9 mouse cellular contexts compared by ENCODE assay signal in genomic region chr5:116444517-116444916, GRCm38 (mm10). TPM values are rescaled to one million over a fixed set of nuclear protein-coding genes. Genes with fewer than 3 reads are reported as not detected.
DNase-seq lines count a peak whose midpoint lies in the region; ATAC-seq and TF ChIP-seq lines count a peak whose summit lies in the region.
"Had no signal": no experiment of that assay in that cellular context is flagged by ENCODE, and none has a peak within 500 bp of the region (broad histone marks: within the 10 kb centered on the region; RNA-seq: fewer than 3 reads in every experiment).

No protein-coding gene starts in this region.

- no peak for DNase-seq in forebrain, embryonic 10.5 days (ENCODE audit: extremely low spot score, low spot score)
- DNase-seq in liver, adult 2 months (ENCODE audit: extremely low read depth, low read depth, low spot score) = no peak
- no peak for DNase-seq in liver, embryonic 11.5 days (ENCODE audit: low spot score)
- peak; percentile 78 for DNase-seq in R1 (ENCODE audit: low read depth, low spot score)
- DNase-seq in gastrocnemius, postnatal 14 days = peak; percentile 67
- no peak for DNase-seq in spleen, postnatal 36 days (ENCODE audit: low spot score in 2 of 2)
- DNase-seq in urinary bladder, postnatal 36 days (ENCODE audit: low spot score in 2 of 2) = no peak
- DNase-seq: adrenal gland, adult 8-10 months had no signal

- peak; percentile 71 for TF ChIP-seq CTCF in liver, adult 2 months (IDR thresholded peaks at IDR 0.05; ENCODE audit: low read depth, low read length)

- 71% methylated on average over 27 of the region's 27 CpGs for whole genome bisulfite sequencing in forebrain, embryonic 13.5 days
- WGBS in forebrain, embryonic 10.5 days = 63% methylated on average over 27 of the region's 27 CpGs
- WGBS in liver, adult 2 months = 49% methylated on average over 27 of the region's 27 CpGs
- 44% methylated on average over 27 of the region's 27 CpGs for WGBS in liver, embryonic 11.5 days

- H3K9ac ChIP-seq in forebrain, embryonic 13.5 days = 0 out of 2 replicates have a peak overlapping the region, but pooled peaks have one; percentile 13
- H3K9ac ChIP-seq in liver, adult 2 months (ENCODE audit: low read depth, low read length) = peak overlapping the region; percentile 41
- H3K9ac ChIP-seq in liver, embryonic 11.5 days (ENCODE audit: low read depth, low read length) = no peak overlapping the region

- H3K36me3 ChIP-seq in forebrain, embryonic 13.5 days (ENCODE audit: poor library complexity, severe bottlenecking) = peaks cover 47% of the 10 kb centered on the region
- H3K36me3 ChIP-seq in forebrain, embryonic 10.5 days (replicated peaks) = peaks cover 8% of the 10 kb centered on the region; the same call in 1 of the 2 replicates
- no peaks in the 10 kb centered on the region for H3K36me3 ChIP-seq in liver, adult 2 months (ENCODE audit: control insufficient read depth, insufficient read depth, low read length)
- H3K36me3 ChIP-seq in liver, embryonic 11.5 days (ENCODE audit: control insufficient read depth, insufficient read depth, low read length) = no peaks in the 10 kb centered on the region

- no peaks in the 10 kb centered on the region for H3K9me3 ChIP-seq in forebrain, embryonic 13.5 days (replicated peaks)
- H3K9me3 ChIP-seq in forebrain, embryonic 10.5 days = no peaks in the 10 kb centered on the region
- no peaks in the 10 kb centered on the region for H3K9me3 ChIP-seq in liver, embryonic 11.5 days (ENCODE audit: control insufficient read depth, low read length)

- no peak overlapping the region for H3K4me3 ChIP-seq in forebrain, embryonic 13.5 days
- no peak overlapping the region for H3K4me3 ChIP-seq in forebrain, embryonic 10.5 days
- peak overlapping the region; percentile 48; the same call in 1 of the 2 replicates for H3K4me3 ChIP-seq in liver, adult 2 months (ENCODE audit: insufficient read depth, low read depth, low read length)
- no peak overlapping the region for H3K4me3 ChIP-seq in liver, embryonic 11.5 days (ENCODE audit: low read depth, low read length)

- peaks cover 33% of the 10 kb centered on the region for H3K4me1 ChIP-seq in forebrain, embryonic 13.5 days
- H3K4me1 ChIP-seq in forebrain, embryonic 10.5 days = peaks cover 36% of the 10 kb centered on the region
- peaks cover 18% of the 10 kb centered on the region for H3K4me1 ChIP-seq in liver, adult 2 months (ENCODE audit: control insufficient read depth, insufficient read depth, low read length)
- H3K4me1 ChIP-seq in liver, embryonic 11.5 days (replicated peaks; ENCODE audit: control insufficient read depth, insufficient read depth, low read length) = no peaks in the 10 kb centered on the region

- intact Hi-C loops in gastrocnemius, postnatal 14 days (cut with DNase I; ENCODE audit: low total_unique reads) = no loop called here

- no peak overlapping the region for H3K4me2 ChIP-seq in forebrain, embryonic 13.5 days
- no peak overlapping the region for H3K4me2 ChIP-seq in liver, embryonic 11.5 days

- ATAC-seq in forebrain, embryonic 13.5 days = no peak
- no peak for ATAC-seq in liver, embryonic 11.5 days (replicated peaks; ENCODE audit: low FRiP score)

- peak overlapping the region; percentile 10; the same call in 1 of the 2 replicates for H3K27ac ChIP-seq in forebrain, embryonic 13.5 days
- H3K27ac ChIP-seq in forebrain, embryonic 10.5 days = no peak overlapping the region
- H3K27ac ChIP-seq in liver, adult 2 months (replicated peaks; ENCODE audit: insufficient read depth, low read depth, low read length) = peak overlapping the region; percentile 30; the same call in 1 of the 2 replicates
- H3K27ac ChIP-seq in liver, embryonic 11.5 days (ENCODE audit: low read depth, low read length) = no peak overlapping the region

- no peak for TF ChIP-seq POLR2A in liver, adult 2 months (IDR thresholded peaks at IDR 0.05; ENCODE audit: extremely low read depth, insufficient read depth, low read length)

- H3K27me3 ChIP-seq in forebrain, embryonic 13.5 days = peaks cover 14% of the 10 kb centered on the region; the same call in 1 of the 2 replicates
- peaks cover 66% of the 10 kb centered on the region for H3K27me3 ChIP-seq in forebrain, embryonic 10.5 days (ENCODE audit: poor library complexity, severe bottlenecking)
- no peaks in the 10 kb centered on the region for H3K27me3 ChIP-seq in liver, adult 2 months (ENCODE audit: control insufficient read depth, insufficient read depth, low read length)
- H3K27me3 ChIP-seq in liver, embryonic 11.5 days (replicated peaks; ENCODE audit: control insufficient read depth, insufficient read depth, low read length) = peaks cover 16% of the 10 kb centered on the region

- H3K79me2 ChIP-seq in liver, adult 2 months (ENCODE audit: control insufficient read depth, insufficient read depth, low read length) = no peaks in the 10 kb centered on the region

RNA-seq across cellular contexts. Expression of gene Hspb8, which starts 21.9 kb away (rescaled TPM):
- polyA plus RNA-seq in forebrain, embryonic 13.5 days (2015; fragmentation: Nextera tagmentation; extraction: Ambion mirVana) = 4.5 and 7.2 TPM in 2 replicates
- polyA plus RNA-seq in forebrain, embryonic 10.5 days (2016; fragmentation: Nextera tagmentation; extraction: Ambion mirVana) = 8.5 and 8.6 TPM in 2 replicates
- total RNA-seq in liver, adult 2 months (2014; rRNA removed) = 149 and 164 TPM in 2 replicates
- 216 and 232 TPM in 2 replicates for polyA plus RNA-seq in liver, adult 2 months (2012; rRNA removed)
- 2.6 and 3.5 TPM in 2 replicates for polyA plus RNA-seq in liver, embryonic 11.5 days (2014; fragmentation: Nextera tagmentation; extraction: Ambion mirVana)
- 100 to 1,000 TPM; 201 to 287 TPM for total RNA-seq in gastrocnemius, postnatal 14 days (2021)

Comparison
In these comparisons a context has a peak if more than half of its experiments do, and no peak if none do; other contexts are left out.
1. H3K27ac ChIP-seq: peak in forebrain, embryonic 13.5 days (single experiment) and liver, adult 2 months (single experiment); none in forebrain, embryonic 10.5 days (single experiment) and liver, embryonic 11.5 days (single experiment).
2. RNA of gene Hspb8, which starts 21.9 kb away (polyA plus RNA-seq): 216 to 232 TPM in liver, adult 2 months; 8.5 to 8.6 TPM in forebrain, embryonic 10.5 days, 4.5 to 7.2 TPM in forebrain, embryonic 13.5 days and 2.6 to 3.5 TPM in liver, embryonic 11.5 days; every median in the first group is over 10 times any median in the second.
3. DNase-seq: peak in R1 (single experiment) and gastrocnemius, postnatal 14 days (single experiment); none in forebrain, embryonic 10.5 days (single experiment), liver, adult 2 months (single experiment), liver, embryonic 11.5 days (single experiment), spleen, postnatal 36 days (0 of 2) and urinary bladder, postnatal 36 days (0 of 2).